Mouse (Mus musculus) gastrocnemius, postnatal 10 days (tissue): Measurements from ENCODE around the gene Gm10722. TPM values are rescaled to one million over a fixed set of nuclear protein-coding genes. Genes with fewer than 3 reads are reported as not detected.
"Not testable (repeated sequence)": the region's sequence is repeated elsewhere in the genome, so short reads cannot be mapped to it uniquely, and the experiment has no call there.

Experiments used
- DNase-seq: peaks from one replicate; pipeline ENCODE4 v3.0.0; 2021; ENCODE audit warnings: mixed read lengths
- long read RNA-seq, 2 experiments: library from polyadenylated mRNA; stranded (forward); transcript quantifications; one replicate each; pipeline ENCODE4 v2.0.0; 2021
- total RNA-seq, 2 experiments: library from RNA; stranded (reverse); gene quantifications; 2 replicates each; pipeline ENCODE4 v1.2.3; 2021

Gm10722 gene
- total RNA-seq, result not detected
- long read RNA-seq, experiment 1, result 0 reads
- long read RNA-seq, experiment 2, result 0 reads

DNA sequence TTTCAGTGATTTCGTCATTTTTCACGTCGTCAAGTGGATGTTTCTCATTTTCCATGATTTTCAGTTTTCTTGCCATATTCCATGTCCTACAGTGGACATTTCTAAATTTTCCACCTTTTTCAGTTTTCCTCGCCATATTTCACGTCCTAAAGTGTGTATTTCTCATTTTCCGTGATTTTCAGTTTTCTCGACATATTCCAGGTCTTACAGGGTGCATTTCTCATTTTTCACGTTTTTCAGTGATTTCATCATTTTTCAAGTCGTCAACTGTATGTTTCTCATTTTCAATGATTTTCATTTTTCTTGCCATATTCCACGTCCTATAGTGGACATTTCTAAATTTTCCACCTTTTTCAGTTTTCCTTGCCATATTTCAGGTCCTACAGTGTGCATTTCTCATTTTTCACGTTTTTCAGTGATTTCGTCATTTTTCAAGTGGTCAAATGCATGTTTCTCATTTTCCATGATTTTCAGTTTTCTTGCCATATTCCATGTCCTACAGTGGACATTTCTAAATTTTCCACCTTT, at the start of gene Gm10722:
TSS of gene Gm10722 (plus strand) at position 478 of the 528 bp plus-strand sequence.
- peak; percentile 12 for DNase-seq

DNA sequence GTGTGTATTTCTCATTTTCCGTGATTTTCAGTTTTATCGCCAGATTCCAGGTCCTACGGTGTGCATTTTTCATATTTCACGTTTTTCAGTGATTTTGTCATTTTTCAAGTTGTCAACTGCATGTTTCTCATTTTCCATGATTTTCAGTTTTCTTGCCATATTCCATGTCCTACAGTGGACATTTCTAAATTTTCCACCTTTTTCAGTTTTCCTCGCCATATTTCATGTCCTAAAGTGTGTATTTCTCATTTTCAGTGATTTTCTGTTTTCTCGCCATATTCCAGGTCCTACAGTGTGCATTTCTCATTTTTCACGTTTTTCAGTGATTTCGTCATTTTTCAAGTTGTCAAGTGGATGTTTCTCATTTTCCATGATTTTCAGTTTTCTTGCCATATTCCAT, 284 bp downstream of the Gm10722 start:
- not testable (repeated sequence) for DNase-seq

DNA sequence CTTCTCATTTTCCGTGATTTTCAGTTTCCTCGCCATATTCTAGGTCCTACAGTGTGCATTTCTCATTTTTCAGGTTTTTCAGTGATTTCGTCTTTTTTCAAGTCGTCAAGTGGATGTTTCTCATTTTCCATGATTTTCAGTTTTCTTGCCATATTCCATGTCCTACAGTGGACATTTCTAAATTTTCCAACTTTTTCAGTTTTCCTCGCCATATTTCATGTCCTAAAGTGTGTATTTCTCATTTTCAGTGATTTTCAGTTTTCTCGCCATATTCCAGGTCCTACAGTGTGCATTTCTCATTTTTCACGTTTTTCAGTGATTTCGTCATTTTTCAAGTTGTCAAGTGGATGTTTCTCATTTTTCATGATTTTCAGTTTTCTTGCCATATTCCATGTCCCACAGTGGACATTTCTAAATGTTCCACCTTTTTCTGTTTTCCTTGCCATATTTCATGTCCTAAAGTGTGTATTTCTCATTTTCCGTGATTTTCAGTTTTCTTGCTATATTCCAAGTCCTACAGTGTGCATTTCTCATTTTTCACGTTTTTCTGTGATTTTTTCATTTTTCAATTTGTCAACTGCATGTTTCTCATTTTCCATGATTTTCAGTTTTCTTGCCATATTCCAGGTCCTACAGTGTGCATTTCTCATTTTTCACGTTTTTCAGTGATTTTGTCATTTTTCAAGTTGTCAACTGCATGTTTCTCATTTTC, 1.4 kb downstream of the Gm10722 start:
- peak; percentile 100 for DNase-seq

DNA sequence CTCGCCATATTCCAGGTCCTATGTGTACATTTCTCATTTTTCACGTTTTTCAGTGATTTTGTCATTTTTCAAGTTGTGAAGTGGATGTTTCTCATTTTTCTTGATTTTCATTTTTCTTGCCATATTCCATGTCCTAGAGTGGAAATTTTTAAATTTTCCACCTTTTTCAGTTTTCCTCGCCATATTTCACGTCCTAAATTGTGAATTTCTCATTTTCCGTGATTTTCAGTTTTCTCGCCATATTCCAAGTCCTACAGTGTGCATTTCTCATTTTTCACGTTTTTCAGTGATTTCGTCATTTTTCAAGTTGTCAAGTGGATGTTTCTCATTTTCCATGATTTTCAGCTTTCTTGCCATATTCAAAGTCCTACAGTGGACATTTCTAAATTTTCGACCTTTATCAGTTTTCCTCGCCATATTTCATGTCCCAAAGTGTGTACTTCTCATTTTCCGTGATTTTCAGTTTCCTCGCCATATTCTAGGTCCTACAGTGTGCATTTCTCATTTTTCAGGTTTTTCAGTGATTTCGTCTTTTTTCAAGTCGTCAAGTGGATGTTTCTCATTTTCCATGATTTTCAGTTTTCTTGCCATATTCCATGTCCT, 2.2 kb downstream of the Gm10722 start, which contains the start of gene Gm11168:
TSS of gene Gm11168 (plus strand) at position 553 of the 603 bp plus-strand sequence.
- peak; percentile 23 for DNase-seq

DNA sequence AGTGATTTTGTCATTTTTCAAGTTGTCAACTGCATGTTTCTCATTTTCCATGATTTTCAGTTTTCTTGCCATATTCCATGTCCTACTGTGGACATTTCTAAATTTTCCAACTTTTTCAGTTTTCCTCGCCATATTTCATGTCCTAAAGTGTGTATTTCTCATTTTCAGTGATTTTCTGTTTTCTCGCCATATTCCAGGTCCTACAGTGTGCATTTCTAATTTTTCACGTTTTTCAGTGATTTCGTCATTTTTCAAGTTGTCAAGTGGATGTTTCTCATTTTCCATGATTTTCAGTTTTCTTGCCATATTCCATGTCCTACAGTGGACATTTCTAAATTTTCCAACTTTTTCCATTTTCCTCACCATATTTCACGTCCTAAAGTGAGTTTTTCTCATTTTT, 5.5 kb downstream of the Gm10722 start:
- DNase-seq, result not testable (repeated sequence)

DNA sequence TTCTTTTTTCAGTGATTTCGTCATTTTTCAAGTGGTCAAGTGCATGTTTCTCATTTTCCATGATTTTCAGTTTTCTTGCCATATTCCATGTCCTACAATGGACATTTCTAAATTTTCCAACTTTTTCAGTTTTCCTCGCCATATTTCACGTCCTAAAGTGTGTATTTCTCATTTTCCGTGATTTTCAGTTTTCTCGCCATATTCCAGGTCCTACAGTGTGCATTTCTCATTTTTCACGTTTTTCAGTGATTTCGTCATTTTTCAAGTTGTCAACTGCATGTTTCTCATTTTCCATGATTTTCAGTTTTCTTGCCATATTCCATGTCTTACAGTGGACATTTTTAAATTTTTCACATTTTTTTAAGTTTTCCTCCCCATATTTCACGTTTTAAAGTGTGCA, 5.9 kb downstream of the Gm10722 start:
- not testable (repeated sequence) for DNase-seq

DNA sequence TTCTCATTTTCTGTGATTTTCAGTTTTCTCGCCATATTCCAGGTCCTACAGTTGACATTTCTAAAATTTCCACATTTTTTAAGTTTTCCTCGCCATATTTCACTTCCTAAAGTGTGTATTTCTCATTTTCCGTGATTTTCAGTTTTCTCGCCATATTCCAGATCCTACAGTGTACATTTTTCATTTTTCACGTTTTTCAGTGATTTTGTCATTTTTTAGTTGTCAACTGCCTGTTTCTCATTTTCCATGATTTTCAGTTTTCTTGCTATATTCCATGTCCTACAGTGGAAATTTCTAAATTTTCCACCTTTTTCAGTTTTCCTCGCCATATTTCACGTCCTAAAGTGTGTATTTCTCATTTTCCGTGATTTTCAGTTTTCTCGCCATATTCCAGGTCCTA, 6.5 kb downstream of the Gm10722 start:
- peak; percentile 5 for DNase-seq

DNA sequence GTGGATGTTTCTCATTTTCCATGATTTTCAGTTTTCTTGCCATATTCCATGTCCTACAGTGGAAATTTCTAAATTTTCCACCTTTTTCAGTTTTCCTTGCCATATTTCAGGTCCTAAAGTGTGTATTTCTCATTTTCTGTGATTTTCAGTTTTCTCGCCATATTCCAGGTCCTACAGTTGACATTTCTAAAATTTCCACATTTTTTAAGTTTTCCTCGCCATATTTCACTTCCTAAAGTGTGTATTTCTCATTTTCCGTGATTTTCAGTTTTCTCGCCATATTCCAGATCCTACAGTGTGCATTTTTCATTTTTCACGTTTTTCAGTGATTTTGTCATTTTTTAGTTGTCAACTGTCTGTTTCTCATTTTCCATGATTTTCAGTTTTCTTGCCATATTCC, 8.6 kb downstream of the Gm10722 start:
- DNase-seq, result not testable (repeated sequence)

DNA sequence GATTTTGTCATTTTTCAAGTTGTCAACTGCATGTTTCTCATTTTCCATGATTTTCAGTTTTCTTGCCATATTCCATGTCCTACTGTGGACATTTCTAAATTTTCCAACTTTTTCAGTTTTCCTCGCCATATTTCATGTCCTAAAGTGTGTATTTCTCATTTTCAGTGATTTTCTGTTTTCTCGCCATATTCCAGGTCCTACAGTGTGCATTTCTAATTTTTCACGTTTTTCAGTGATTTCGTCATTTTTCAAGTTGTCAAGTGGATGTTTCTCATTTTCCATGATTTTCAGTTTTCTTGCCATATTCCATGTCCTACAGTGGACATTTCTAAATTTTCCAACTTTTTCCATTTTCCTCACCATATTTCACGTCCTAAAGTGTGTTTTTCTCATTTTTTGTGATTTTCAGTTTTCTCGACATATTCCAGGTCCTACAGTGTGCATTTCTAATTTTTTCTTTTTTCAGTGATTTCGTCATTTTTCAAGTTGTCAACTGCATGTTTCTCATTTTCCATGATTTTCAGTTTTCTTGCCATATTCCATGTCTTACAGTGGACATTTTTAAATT, 11.4 kb downstream of the Gm10722 start:
- not testable (repeated sequence) for DNase-seq

DNA sequence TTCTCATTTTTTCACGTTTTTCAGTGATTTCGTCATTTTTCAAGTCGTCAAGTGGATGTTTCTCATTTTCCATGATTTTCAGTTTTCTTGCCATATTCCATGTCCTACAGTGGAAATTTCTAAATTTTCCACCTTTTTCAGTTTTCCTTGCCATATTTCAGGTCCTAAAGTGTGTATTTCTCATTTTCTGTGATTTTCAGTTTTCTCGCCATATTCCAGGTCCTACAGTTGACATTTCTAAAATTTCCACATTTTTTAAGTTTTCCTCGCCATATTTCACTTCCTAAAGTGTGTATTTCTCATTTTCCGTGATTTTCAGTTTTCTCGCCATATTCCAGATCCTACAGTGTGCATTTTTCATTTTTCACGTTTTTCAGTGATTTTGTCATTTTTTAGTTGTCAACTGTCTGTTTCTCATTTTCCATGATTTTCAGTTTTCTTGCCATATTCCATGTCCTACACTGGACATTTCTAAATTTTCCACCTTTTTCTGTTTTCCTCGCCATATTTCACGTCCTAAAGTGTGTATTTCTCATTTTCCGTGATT, 12.1 kb downstream of the Gm10722 start, which contains the start of gene Gm10721:
TSS of gene Gm10721 (plus strand) at position 408 of the 547 bp plus-strand sequence.
- DNase-seq, result not testable (repeated sequence)

DNA sequence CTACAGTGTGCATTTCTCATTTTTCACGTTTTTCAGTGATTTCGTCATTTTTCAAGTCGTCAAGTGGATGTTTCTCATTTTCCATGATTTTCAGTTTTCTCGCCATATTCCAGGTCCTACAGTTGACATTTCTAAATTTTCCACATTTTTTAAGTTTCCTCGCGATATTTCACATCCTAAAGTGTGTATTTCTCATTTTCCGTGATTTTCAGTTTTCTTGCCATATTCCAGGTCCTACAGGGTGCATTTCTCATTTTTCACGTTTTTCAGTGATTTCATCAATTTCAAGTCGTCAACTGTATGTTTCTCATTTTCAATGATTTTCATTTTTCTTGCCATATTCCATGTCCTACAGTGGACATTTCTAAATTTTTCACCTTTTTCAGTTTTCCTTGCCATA, 14.6 kb downstream of the Gm10722 start, which contains the start of gene Gm10720:
TSS of gene Gm10720 (plus strand) at position 301 of the 400 bp plus-strand sequence.
- DNase-seq, result not testable (repeated sequence)

DNA sequence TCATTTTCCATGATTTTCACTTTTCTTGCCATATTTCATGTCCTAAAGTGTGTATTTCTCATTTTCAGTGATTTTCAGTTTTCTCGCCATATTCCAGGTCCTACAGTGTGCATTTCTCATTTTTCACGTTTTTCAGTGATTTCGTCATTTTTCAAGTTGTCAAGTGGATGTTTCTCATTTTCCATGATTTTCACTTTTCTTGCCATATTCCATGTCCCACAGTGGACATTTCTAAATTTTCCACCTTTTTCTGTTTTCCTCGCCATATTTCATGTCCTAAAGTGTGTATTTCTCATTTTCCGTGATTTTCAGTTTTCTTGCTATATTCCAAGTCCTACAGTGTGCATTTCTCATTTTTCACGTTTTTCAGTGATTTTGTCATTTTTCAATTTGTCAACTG, 15.2 kb downstream of the Gm10722 start:
- DNase-seq, result peak; percentile 10

DNA sequence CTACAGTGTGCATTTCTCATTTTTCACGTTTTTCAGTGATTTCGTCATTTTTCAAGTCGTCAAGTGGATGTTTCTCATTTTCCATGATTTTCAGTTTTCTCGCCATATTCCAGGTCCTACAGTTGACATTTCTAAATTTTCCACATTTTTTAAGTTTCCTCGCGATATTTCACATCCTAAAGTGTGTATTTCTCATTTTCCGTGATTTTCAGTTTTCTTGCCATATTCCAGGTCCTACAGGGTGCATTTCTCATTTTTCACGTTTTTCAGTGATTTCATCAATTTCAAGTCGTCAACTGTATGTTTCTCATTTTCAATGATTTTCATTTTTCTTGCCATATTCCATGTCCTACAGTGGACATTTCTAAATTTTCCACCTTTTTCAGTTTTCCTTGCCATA, 16.4 kb downstream of the Gm10722 start, which contains the start of gene Gm10719:
TSS of gene Gm10719 (plus strand) at position 301 of the 400 bp plus-strand sequence.
- not testable (repeated sequence) for DNase-seq

DNA sequence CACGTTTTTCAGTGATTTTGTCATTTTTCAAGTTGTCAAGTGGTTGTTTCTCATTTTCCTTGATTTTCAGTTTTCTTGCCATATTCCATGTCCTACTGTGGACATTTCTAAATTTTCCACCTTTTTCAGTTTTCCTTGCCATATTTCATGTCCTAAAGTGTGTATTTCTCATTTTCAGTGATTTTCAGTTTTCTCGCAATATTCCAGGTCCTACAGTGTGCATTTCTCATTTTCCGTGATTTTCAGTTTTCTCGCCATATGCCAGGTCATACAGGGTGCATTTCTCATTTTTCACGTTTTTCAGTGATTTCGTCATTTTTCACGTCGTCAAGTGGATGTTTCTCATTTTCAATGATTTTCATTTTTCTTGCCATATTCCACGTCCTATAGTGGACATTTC, 18.2 kb downstream of the Gm10722 start:
- peak; percentile 100 for DNase-seq

DNA sequence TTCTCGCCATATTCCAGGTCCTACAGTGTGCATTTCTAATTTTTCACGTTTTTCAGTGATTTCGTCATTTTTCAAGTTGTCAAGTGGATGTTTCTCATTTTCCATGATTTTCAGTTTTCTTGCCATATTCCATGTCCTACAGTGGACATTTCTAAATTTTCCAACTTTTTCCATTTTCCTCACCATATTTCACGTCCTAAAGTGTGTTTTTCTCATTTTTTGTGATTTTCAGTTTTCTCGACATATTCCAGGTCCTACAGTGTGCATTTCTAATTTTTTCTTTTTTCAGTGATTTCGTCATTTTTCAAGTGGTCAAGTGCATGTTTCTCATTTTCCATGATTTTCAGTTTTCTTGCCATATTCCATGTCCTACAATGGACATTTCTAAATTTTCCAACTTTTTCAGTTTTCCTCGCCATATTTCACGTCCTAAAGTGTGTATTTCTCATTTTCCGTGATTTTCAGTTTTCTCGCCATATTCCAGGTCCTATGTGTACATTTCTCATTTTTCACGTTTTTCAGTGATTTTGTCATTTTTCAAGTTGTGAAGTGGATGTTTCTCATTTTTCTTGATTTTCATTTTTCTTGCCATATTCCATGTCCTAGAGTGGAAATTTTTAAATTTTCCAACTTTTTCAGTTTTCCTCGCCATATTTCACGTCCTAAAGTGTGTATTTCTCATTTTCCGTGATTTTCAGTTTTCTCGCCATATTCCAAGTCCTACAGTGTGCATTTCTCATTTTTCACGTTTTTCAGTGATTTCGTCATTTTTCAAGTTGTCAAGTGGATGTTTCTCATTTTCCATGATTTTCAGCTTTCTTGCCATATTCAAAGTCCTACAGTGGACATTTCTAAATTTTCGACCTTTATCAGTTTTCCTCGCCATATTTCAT, 19.4 kb downstream of the Gm10722 start:
- peak; percentile 82 for DNase-seq

DNA sequence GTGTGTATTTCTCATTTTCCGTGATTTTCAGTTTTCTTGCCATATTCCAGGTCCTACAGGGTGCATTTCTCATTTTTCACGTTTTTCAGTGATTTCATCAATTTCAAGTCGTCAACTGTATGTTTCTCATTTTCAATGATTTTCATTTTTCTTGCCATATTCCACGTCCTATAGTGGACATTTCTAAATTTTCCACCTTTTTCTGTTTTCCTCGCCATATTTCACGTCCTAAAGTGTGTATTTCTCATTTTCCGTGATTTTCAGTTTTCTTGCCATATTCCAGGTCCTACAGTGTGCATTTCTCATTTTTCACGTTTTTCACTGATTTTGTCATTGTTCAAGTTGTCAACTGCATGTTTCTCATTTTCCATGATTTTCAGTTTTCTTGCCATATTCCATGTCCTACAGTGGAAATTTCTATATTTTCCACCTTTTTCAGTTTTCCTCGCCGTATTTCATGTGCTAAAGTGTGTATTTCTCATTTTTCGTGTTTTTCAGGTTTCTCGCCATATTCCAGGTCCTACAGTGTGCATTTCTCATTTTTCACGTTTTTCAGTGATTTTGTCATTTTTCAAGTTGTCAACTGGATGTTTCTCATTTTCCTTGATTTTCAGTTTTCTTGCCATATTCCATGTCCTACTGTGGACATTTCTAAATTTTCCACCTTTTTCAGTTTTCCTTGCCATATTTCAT, 21.7 kb downstream of the Gm10722 start:
- DNase-seq, result not testable (repeated sequence)

DNA sequence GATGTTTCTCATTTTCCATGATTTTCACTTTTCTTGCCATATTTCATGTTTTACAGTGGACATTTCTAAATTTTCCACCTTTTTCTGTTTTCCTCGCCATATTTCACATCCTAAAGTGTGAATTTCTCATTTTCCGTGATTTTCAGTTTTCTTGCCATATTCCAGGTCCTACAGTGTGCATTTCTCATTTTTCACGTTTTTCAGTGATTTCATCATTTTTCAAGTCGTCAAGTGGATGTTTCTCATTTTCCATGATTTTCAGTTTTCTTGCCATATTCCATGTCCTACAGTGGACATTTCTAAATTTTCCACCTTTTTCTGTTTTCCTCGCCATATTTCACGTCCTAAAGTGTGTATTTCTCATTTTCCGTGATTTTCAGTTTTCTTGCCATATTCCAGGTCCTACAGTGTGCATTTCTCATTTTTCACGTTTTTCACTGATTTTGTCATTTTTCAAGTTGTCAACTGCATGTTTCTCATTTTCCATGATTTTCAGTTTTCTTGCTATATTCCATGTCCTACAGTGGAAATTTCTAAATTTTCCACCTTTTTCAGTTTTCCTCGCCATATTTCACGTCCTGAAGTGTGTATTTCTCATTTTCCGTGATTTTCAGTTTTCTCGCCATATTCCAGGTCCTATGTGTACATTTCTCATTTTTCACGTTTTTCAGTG, 22.7 kb downstream of the Gm10722 start, which contains the start of gene Gm10718:
TSS of gene Gm10718 (plus strand) at position 236 of the 673 bp plus-strand sequence.
- DNase-seq, result peak; percentile 31

DNA sequence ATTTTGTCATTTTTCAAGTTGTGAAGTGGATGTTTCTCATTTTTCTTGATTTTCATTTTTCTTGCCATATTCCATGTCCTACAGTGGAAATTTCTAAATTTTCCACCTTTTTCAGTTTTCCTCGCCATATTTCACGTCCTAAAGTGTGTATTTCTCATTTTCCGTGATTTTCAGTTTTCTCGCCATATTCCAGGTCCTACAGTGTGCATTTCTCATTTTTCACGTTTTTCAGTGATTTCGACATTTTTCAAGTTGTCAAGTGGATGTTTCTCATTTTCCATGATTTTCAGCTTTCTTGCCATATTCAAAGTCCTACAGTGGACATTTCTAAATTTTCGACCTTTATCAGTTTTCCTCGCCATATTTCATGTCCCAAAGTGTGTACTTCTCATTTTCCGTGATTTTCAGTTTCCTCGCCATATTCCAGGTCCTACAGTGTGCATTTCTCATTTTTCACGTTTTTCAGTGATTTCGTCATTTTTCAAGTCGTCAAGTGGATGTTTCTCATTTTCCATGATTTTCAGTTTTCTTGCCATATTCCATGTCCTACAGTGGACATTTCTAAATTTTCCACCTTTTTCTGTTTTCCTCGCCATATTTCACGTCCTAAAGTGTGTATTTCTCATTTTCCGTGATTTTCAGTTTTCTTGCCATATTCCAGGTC, 23.4 kb downstream of the Gm10722 start:
- DNase-seq, result not testable (repeated sequence)

DNA sequence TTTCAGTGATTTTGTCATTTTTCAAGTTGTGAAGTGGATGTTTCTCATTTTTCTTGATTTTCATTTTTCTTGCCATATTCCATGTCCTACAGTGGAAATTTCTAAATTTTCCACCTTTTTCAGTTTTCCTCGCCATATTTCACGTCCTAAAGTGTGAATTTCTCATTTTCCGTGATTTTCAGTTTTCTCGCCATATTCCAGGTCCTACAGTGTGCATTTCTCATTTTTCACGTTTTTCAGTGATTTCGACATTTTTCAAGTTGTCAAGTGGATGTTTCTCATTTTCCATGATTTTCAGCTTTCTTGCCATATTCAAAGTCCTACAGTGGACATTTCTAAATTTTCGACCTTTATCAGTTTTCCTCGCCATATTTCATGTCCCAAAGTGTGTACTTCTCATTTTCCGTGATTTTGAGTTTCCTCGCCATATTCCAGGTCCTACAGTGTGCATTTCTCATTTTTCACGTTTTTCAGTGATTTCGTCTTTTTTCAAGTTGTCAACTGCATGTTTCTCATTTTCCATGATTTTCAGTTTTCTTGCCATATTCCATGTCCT, 24.3 kb downstream of the Gm10722 start, which contains the start of gene Gm10717:
TSS of gene Gm10717 (plus strand) at position 506 of the 556 bp plus-strand sequence.
- DNase-seq, result not testable (repeated sequence)
